Mouse (Mus musculus): ENCODE measurements at regions not wholly inside any gene's neighbourhood (a gene's known extent, or its start where the extent isn't known, plus 50 kb on each side); places are given as distances from the start of the nearest gene placed in this dataset.
A peak's percentile ranks its signal among the peaks of the same experiment; 100 is the strongest.

DNA sequence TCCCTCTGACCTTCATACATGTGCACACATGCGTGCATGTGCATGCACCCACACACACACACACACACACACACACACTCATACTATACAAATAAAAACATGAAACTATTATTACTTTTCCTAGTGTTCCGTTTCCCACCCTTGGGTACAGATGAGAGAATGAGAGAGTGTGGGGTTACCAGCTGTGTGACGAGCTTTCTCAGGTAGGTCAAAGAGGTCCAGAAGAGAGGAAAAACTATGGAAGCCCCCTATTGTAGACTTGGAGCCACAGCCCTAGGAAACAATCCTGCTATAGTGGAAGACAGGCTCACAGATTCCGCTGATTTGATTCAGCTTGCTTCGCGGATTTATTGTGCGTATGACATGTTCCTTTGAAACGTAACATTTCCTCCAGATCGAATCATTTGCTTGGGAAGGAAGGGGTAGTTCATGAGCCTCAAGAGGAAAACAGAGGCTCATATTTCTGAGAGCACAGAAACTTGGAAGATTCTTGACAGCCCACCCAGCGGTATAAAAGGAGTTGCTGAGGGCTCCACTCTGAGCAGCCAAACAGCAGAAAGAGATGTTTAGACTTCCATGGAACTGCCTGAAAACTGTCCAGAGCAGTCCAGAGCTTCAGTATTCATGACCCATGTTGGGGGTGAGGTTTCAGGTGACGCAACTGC lies 2486.9 kb upstream of the 5930422O12Rik start:
- no peak for DNase-seq

DNA sequence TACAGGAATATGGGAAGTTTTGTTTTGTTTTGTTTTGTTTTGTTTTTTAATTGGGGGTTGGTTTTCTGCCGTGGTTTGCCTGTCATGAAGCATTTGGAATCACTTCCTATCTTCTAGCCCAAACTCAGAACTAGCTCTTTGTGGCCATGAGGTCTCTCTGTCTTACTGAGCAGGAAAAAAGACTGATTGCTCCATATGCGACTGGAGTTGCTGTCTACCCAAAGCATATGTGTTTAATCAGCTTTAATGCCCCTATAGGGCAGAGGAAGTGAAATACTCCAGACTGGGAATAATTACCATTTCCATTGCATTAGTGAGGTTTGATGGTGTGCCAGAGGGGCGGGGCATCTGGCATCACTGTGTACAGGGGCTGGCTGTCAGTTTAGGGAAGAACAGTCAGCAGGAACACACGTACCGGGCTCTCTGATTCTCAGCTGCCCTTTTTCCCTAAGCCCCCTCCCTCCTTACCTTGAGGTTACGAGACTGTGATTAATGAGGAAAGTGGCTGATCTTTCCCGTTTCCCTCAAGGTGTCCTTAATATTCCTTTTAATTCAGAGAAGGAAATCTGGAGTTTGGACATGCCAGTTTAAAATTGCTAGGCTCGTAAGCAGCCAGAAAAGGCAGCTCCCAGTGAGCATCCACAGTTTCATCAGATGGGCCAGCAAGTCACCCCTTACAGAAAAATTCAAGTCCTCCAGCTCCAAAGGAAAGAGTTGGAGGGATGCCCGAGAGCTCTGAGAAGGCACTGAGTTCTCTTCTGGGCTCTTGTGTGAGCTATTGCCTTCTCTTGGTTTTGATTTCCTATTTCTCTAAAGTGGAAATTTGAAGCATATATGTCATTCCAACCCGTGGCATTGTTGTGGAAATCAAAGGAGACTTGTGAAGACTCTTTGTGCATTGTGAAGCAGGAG lies 2482.1 kb upstream of the 5930422O12Rik start:
- no peak for DNase-seq
- intact Hi-C loops (cut with DNase I; ENCODE audit: low total_unique reads): no loop called here

More for the DNA sequence above, 2486.9 kb upstream of the 5930422O12Rik start:
- intact Hi-C loops (cut with DNase I; ENCODE audit: low total_unique reads): no loop called here

GRCm38 (mm10) chr8:30952818-30953217 lies 2475.7 kb upstream of the 5930422O12Rik start:
- intact Hi-C loops (cut with DNase I; ENCODE audit: low total_unique reads): no loop called here
- no peak for DNase-seq

DNA sequence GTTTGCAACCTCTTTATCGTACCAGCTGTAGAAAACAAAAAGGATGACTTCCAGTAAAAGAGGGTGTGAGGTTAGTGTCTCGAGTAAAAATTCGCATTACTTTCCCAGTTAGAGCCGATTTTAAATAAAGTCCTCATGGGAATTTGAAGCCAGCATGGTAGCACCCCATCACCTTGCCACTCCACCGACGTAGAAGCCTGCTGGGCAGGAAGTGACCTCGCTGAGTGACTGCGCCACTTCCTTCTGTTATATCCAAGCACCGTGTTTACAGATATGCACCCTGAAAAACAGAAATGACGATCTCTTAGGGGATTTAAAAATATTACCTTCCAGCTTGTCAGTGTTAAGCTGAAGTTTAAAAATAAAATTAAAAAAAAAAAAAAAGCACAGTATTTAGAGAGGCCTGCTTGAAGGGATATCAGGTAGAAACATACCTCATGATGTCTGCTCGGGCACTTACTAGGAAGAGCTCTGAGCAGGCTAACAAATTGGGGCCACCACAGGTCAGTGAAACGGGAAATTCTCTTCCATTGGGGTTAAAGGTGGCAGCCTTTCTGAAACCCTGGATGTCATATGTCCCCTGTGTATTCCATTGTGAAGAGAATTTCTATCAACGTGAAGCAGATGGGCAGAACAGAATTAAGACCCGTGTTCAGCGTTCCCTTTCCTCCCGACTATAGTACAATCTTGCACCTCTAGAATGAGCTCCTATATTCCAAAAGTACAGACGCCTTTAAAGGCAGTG lies 2468.9 kb upstream of the 5930422O12Rik start:
- intact Hi-C loops (cut with DNase I; ENCODE audit: low total_unique reads): no loop called here
- no peak for DNase-seq

DNA sequence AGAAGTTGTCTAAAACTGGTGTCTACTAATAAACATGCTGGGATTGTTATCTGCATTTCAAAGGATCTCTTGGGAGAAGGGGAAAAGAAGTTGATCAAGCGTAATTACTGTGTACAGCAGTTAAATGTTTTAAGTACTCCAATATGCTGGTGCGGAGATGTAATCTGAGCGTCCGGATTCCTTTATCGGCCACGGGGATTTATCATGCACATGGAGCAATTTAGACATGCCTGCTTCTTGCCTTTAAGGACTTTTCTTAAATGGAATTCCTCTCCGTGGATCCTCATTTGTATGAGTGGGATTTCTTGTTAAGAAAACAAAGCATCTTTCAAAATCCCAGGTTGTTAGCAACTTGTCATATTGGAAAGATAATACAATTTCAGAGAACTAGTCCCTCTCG lies 2468.0 kb upstream of the 5930422O12Rik start:
- DNase-seq: no peak

DNA sequence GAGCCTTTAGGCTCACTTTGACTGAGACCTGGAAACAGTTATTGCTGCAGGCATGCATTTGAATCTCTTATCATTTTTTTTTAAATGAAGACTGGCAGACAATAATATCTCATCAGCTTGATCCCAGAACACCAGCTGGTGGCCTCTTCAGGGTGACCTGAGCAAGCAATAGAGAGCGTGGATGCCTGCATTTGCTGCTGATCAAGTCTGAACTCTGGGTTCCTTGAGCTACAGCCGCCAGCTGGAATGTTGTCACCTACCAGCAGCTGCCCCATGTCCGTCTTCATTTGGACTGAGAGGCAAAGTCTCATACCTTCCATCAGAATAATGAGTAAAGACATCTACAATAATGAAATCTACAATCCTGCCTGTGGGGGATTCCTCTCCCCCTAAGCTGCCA lies 2466.3 kb upstream of the 5930422O12Rik start:
- DNase-seq: no peak
- intact Hi-C loops (cut with DNase I; ENCODE audit: low total_unique reads): no loop called here

More for the DNA sequence above, 2468.0 kb upstream of the 5930422O12Rik start:
- intact Hi-C loops (cut with DNase I; ENCODE audit: low total_unique reads): no loop called here

DNA sequence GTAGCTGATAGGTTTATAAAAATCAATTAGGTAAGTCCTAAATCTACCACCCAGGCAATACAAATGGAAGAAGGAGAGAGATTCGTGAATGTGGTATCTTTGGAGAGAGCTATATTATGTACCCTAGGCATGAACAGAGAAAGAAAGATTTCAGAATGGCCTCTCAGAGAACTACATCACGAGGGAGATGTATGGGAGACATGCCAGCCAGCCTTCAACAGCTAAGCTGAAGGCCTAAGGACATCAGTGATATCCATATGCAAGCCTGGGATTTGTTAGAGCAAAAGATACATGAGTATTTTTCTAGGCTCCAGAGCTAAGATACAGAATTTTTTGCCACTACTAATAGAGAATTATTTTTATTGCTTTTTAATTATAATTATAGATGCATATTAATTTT lies 2445.7 kb upstream of the 5930422O12Rik start:
- intact Hi-C loops (cut with DNase I; ENCODE audit: low total_unique reads): no loop called here
- no peak for DNase-seq

DNA sequence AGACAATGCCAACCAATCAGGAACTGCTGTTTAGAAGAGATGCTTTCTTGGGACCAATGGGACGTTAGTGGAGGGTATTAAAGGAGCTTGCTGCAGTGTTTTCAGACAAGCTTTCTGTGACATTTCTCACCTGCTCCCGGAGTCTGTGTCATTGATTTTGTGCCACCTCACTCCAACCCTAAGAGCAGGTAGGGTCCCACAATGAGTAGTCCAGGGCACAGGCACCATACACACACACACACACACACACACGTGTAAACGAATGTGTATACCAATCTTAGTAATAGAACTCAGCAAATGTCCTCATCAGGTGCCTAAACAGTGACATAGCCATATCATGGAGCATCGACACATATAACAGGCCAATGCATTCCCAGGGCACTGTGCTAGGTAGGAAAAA lies 2440.5 kb upstream of the 5930422O12Rik start:
- intact Hi-C loops (cut with DNase I; ENCODE audit: low total_unique reads): no loop called here
- DNase-seq: no peak

GRCm38 (mm10) chr8:30998657-30999056 lies 2429.9 kb upstream of the 5930422O12Rik start:
- intact Hi-C loops (cut with DNase I; ENCODE audit: low total_unique reads): no loop called here
- DNase-seq: no peak

DNA sequence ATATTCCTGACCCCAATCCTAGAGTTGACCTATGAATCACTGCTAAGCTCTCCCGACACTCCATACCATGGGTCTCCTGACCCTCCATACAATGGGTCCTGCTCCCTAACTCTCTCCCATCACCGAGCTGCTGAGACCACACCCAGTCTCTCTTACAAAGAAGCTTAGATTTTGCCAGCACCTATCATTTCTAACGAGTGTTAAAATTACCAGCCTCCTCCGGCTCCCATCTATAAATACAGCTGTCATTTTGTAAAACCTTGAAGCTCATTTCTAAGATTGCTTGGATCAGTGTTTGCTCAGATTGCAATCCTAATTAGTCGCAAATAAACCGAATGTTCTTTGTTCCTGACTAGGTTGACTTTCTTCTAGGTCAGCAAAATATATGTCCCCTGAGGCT lies 2428.4 kb upstream of the 5930422O12Rik start:
- no peak for DNase-seq
- intact Hi-C loops (cut with DNase I; ENCODE audit: low total_unique reads): no loop called here

- DNase-seq: no peak
- intact Hi-C loops (cut with DNase I; ENCODE audit: low total_unique reads): no loop called here
Observed at GRCm38 (mm10) chr8:31001980-31002730, 2426.4 kb upstream of the 5930422O12Rik start.

GRCm38 (mm10) chr8:31008309-31008708 lies 2420.2 kb upstream of the 5930422O12Rik start:
- no peak for DNase-seq
- intact Hi-C loops (cut with DNase I; ENCODE audit: low total_unique reads): no loop called here

GRCm38 (mm10) chr8:31012068-31012467 lies 2416.4 kb upstream of the 5930422O12Rik start:
- DNase-seq: no peak
- intact Hi-C loops (cut with DNase I; ENCODE audit: low total_unique reads): no loop called here

DNA sequence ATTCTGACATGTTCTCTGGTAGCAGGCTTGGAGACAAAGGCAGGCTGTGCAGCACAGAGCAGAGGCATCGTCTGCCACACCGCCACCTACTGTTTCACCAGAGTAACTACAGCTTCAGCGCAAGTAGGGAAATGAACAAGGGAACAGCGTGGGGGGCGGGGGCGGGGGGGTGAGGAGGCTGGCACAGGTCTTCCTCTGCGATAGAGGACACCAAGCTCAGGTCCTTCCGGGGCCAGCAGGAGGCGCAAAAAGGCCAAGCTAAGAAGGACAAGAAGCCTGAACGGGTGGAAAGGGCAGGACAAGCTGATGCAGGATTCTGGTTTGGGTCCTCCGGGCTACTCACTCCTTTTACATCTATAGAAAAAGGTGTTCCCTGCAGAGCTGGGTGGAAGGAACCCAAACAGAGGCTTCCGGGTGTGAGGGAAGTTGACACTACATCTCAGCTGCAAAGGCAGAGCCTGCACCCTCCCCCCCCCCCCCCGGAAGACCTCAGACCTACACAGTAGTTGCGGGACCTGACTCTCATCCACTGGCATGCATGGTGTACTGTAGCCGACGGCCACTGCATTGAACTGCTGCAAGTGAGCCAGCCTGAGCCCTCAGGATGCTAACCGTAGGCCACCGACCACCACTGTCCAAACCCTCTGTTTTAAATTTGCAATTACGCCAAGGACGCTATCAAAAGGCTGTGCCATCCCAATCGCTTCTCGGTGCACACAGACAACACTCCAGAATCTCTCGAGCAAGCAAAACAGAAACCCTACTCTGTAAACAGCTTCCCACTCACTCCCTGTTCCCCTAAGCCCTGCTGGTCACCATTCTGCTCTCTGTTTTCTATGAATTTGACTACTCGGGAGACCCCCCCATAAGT lies 2396.6 kb upstream of the 5930422O12Rik start:
- DNase-seq: peak; percentile 68
- intact Hi-C loops (cut with DNase I; ENCODE audit: low total_unique reads): loop anchor here (5.0 kb wide), 1 partner anchor 190 kb away; no protein-coding TSS in a partner anchor

DNA sequence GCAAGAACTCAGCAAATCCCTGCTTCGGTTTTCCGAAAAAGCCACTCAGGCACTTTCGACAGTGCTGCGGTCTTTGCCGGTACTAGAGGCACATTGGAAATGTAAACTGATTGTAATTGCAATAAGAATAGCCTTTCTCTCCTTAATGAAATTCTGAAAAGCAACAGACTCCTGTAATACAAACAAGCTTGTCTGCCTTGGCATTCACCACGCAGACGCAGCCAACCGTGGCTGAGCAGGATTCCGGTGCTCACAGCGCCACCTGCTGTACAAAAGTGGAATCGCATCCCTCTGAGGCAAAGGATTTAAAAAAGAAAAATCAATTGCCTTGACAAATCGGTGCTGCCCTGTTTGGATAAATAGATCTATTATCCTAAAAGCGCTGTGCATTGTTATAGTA lies 2395.2 kb upstream of the 5930422O12Rik start:
- intact Hi-C loops (cut with DNase I; ENCODE audit: low total_unique reads): loop anchor here (5.0 kb wide), 1 partner anchor 191 kb away; no protein-coding TSS in a partner anchor
- DNase-seq: peak; percentile 87

GRCm38 (mm10) chr8:31036892-31037291 lies 2391.6 kb upstream of the 5930422O12Rik start:
- no peak for DNase-seq
- intact Hi-C loops (cut with DNase I; ENCODE audit: low total_unique reads): no loop called here

Measured in gastrocnemius, postnatal 14 days (tissue).